Mouse (Mus musculus): ENCODE data around the gene Mrto4. TPM values are rescaled to one million over a fixed set of nuclear protein-coding genes. Genes with fewer than 3 reads are reported as not detected.

Mrto4 gene
- polyA plus RNA-seq, 1 experiment = 7.7 TPM

- H3K36me3 ChIP-seq (ENCODE audit: control insufficient read depth) = peaks cover 56% of the 10 kb centered on the region
- H3K4me1 ChIP-seq (ENCODE audit: control insufficient read depth) = peaks cover 12% of the 10 kb centered on the region
- TF ChIP-seq TAL1 (IDR thresholded peaks at IDR 0.05; ENCODE audit: low read length) (no peak), GATA1 (IDR thresholded peaks at IDR 0.05; ENCODE audit: low read length) (no peak)
- H3K9me3 ChIP-seq (ENCODE audit: control insufficient read depth, low read length) = no peaks in the 10 kb centered on the region
- no peak overlapping the region for H3K4me3 ChIP-seq (replicated peaks)
- no peaks in the 10 kb centered on the region for H3K27me3 ChIP-seq (ENCODE audit: control insufficient read depth)
Observed at GRCm38 (mm10) chr4:139345416-139346019, 6.9 kb downstream of the Mrto4 start.

- H3K4me3 ChIP-seq (replicated peaks) = no peak overlapping the region
Observed at GRCm38 (mm10) chr4:139343718-139344117, 8.7 kb downstream of the Mrto4 start.

GRCm38 (mm10) chr4:139341556-139342233 lies 10.7 kb downstream of the Mrto4 start:
- Histone ChIP-seq H3K4me1 (ENCODE audit: control insufficient read depth) (peaks cover 18% of the 10 kb centered on the region), H3K36me3 (ENCODE audit: control insufficient read depth) (peaks cover 21% of the 10 kb centered on the region), H3K27me3 (ENCODE audit: control insufficient read depth) (no peaks in the 10 kb centered on the region), H3K9me3 (ENCODE audit: control insufficient read depth, low read length) (no peaks in the 10 kb centered on the region), H3K4me3 (replicated peaks) (no peak overlapping the region)
- TF ChIP-seq GATA1 (IDR thresholded peaks at IDR 0.05; ENCODE audit: low read length) (no peak), TAL1 (IDR thresholded peaks at IDR 0.05; ENCODE audit: low read length) (no peak)

More at GRCm38 (mm10) chr4:139343718-139344117, 8.7 kb downstream of the Mrto4 start:
- Histone ChIP-seq H3K4me1 (ENCODE audit: control insufficient read depth) (peaks cover 2% of the 10 kb centered on the region), H3K27me3 (ENCODE audit: control insufficient read depth) (no peaks in the 10 kb centered on the region), H3K9me3 (ENCODE audit: control insufficient read depth, low read length) (no peaks in the 10 kb centered on the region), H3K36me3 (ENCODE audit: control insufficient read depth) (peaks cover 40% of the 10 kb centered on the region)
- TF ChIP-seq GATA1 (IDR thresholded peaks at IDR 0.05; ENCODE audit: low read length) = no peak

GRCm38 (mm10) chr4:139340835-139341234 lies 11.5 kb downstream of the Mrto4 start:
- Histone ChIP-seq H3K4me1 (ENCODE audit: control insufficient read depth) (peaks cover 26% of the 10 kb centered on the region), H3K4me3 (replicated peaks) (no peak overlapping the region), H3K9me3 (ENCODE audit: control insufficient read depth, low read length) (no peaks in the 10 kb centered on the region), H3K27me3 (ENCODE audit: control insufficient read depth) (no peaks in the 10 kb centered on the region), H3K36me3 (ENCODE audit: control insufficient read depth) (peaks cover 12% of the 10 kb centered on the region)
- TF ChIP-seq TAL1 (IDR thresholded peaks at IDR 0.05; ENCODE audit: low read length) = no peak
- no peak for TF ChIP-seq GATA1 (IDR thresholded peaks at IDR 0.05; ENCODE audit: low read length)

- Histone ChIP-seq H3K4me3 (replicated peaks) (no peak overlapping the region), H3K9me3 (ENCODE audit: control insufficient read depth, low read length) (no peaks in the 10 kb centered on the region), H3K36me3 (ENCODE audit: control insufficient read depth) (no peaks in the 10 kb centered on the region; the same call in none of the 2 replicates), H3K4me1 (ENCODE audit: control insufficient read depth) (peaks cover 49% of the 10 kb centered on the region), H3K27me3 (ENCODE audit: control insufficient read depth) (no peaks in the 10 kb centered on the region)
- TF ChIP-seq GATA1 (IDR thresholded peaks at IDR 0.05; ENCODE audit: low read length) = no peak
- TF ChIP-seq TAL1 (IDR thresholded peaks at IDR 0.05; ENCODE audit: low read length) = no peak
Observed at GRCm38 (mm10) chr4:139338145-139338544, 14.2 kb downstream of the Mrto4 start.

- H3K4me1 ChIP-seq (ENCODE audit: control insufficient read depth) = peaks cover 57% of the 10 kb centered on the region
- H3K4me3 ChIP-seq (replicated peaks) = peak overlapping the region; percentile 75
- H3K27me3 ChIP-seq (ENCODE audit: control insufficient read depth) = no peaks in the 10 kb centered on the region
- TF ChIP-seq TAL1 (IDR thresholded peaks at IDR 0.05; ENCODE audit: low read length) (no peak), GATA1 (IDR thresholded peaks at IDR 0.05; ENCODE audit: low read length) (no peak)
- peaks cover 5% of the 10 kb centered on the region for H3K36me3 ChIP-seq (ENCODE audit: control insufficient read depth)
- H3K9me3 ChIP-seq (ENCODE audit: control insufficient read depth, low read length) = no peaks in the 10 kb centered on the region
Observed at GRCm38 (mm10) chr4:139336822-139337483, 15.4 kb downstream of the Mrto4 start.

GRCm38 (mm10) chr4:139335507-139335906 lies 16.9 kb downstream of the Mrto4 start:
- Histone ChIP-seq H3K9me3 (ENCODE audit: control insufficient read depth, low read length) (no peaks in the 10 kb centered on the region), H3K4me3 (replicated peaks) (peak overlapping the region; percentile 75), H3K36me3 (ENCODE audit: control insufficient read depth) (peaks cover 5% of the 10 kb centered on the region), H3K27me3 (ENCODE audit: control insufficient read depth) (no peaks in the 10 kb centered on the region), H3K4me1 (ENCODE audit: control insufficient read depth) (peaks cover 72% of the 10 kb centered on the region)
- TF ChIP-seq GATA1 (IDR thresholded peaks at IDR 0.05; ENCODE audit: low read length) = peak; percentile 73
- TF ChIP-seq TAL1 (IDR thresholded peaks at IDR 0.05; ENCODE audit: low read length) = peak; percentile 63; the same call in 2 of the 3 replicates

GRCm38 (mm10) chr4:139334631-139335295 lies 17.6 kb downstream of the Mrto4 start:
- H3K9me3 ChIP-seq (ENCODE audit: control insufficient read depth, low read length) = no peaks in the 10 kb centered on the region
- TF ChIP-seq TAL1 (IDR thresholded peaks at IDR 0.05; ENCODE audit: low read length) (no peak), GATA1 (IDR thresholded peaks at IDR 0.05; ENCODE audit: low read length) (no peak)
- H3K4me1 ChIP-seq (ENCODE audit: control insufficient read depth) = peaks cover 72% of the 10 kb centered on the region
- peaks cover 5% of the 10 kb centered on the region for H3K36me3 ChIP-seq (ENCODE audit: control insufficient read depth)
- peak overlapping the region; percentile 75 for H3K4me3 ChIP-seq (replicated peaks)
- H3K27me3 ChIP-seq (ENCODE audit: control insufficient read depth) = no peaks in the 10 kb centered on the region

- TF ChIP-seq TAL1 (IDR thresholded peaks at IDR 0.05; ENCODE audit: low read length) = no peak
- no peak for TF ChIP-seq GATA1 (IDR thresholded peaks at IDR 0.05; ENCODE audit: low read length)
- H3K36me3 ChIP-seq (ENCODE audit: control insufficient read depth) = peaks cover 5% of the 10 kb centered on the region
- no peaks in the 10 kb centered on the region for H3K9me3 ChIP-seq (ENCODE audit: control insufficient read depth, low read length)
- H3K4me3 ChIP-seq (replicated peaks) = peak overlapping the region; percentile 60
- H3K4me1 ChIP-seq (ENCODE audit: control insufficient read depth) = peaks cover 44% of the 10 kb centered on the region
- 0 out of 2 replicates have a peak, but pooled peaks cover 3% of the 10 kb centered on the region for H3K27me3 ChIP-seq (ENCODE audit: control insufficient read depth)
Observed at GRCm38 (mm10) chr4:139330605-139331004, 21.8 kb downstream of the Mrto4 start.
